Mouse (Mus musculus) monocyte, adult 5-6 weeks (primary cell): ENCODE measurements around the gene Aanat. TPM values are rescaled to one million over a fixed set of nuclear protein-coding genes. Genes with fewer than 3 reads are reported as not detected.

ENCODE experiments used
- ATAC-seq: fragments of 153-309, 156-312 bp; replicated peaks from 2 replicates; pipeline ENCODE4 v1.8.0; 2017; ENCODE audit warnings: mild to moderate bottlenecking; ENCODE audit not compliant: low TSS enrichment, insufficient number of reproducible peaks, severe bottlenecking, poor library complexity, low FRiP score
- total RNA-seq: library from RNA; stranded (forward); fragments of 200-1000, 200-491, 200-594 nt; gene quantifications from 3 replicates; pipeline ENCODE4 v1.2.3, GENCODE M21; 2017

Gene Aanat
- total RNA-seq, 1 experiment from 2014 or later: not detected

DNA sequence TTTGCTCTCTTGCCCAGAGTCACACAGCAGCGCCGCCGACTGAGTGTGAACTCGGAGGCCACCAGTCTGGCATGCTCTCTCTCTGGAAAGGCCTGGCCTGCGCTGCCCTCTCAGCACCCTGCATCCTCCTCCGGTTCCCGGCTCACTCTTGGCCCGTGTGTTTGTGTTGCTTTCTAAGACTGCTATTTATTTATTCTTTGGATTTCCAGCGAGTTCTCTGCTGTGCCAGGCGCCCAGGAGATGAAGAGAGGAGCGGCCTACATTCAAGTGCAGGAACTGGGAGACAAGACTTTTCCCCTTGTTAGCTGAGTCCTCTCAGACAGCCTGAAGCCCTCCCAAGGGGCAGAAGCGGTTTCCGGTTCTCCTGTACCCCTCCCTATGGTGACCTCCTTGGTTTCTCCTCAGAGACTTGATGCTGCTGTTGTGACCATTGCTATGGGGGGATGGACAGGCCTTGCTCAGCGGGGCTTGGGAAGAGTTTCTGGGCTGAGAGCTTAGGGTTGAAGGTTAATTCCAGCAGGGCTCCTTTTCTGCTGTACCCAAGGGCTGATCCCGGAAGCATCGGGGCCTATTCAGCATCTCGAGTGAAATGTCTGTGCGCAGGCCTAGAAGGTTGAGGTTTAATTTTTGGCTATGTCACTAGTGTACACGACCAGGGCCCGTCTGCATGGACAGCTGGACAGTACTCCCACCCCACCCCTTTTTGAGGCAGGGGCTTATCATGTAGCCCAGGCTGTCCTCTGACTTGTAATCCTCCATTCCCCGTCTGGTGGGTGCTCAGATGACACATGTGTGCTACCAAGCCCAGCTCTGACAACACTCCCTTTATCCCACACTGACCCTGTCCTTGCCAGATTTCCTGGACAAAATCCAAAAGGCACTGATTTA is 58.2 kb downstream of the Aanat start:
- ATAC-seq: no peak

DNA sequence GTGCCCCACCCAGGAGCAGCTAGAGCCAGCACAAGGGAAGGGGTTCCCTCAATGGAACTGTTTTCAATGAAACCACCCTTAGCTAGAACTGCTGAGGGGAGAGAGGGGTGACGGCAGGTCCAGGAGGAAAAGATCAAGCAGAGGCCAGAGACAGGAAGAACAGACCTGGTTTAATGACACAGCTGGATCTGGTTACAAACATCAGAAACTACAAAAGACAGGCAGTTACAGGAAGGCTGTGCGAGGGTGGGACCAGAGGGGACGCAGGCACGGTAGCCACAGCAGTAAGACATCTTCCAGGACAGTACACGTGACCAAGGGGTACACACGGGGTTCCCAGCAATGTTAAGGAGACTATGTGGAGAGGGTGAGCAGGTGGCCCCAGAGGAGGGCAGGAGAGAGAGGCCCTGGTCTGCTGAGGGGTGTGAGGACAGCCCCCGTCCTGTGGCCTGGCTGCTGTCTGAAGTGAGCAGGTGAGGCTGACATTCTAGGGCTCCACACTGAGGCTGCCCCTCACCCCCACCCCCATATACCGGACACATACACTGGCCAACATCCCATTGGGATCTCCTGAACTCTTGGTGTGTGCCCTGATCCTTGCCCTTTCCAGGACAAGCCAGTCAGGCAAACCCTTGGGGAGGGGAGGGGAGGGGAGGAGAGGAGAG is 59.3 kb downstream of the Aanat start:
- no peak for ATAC-seq

DNA sequence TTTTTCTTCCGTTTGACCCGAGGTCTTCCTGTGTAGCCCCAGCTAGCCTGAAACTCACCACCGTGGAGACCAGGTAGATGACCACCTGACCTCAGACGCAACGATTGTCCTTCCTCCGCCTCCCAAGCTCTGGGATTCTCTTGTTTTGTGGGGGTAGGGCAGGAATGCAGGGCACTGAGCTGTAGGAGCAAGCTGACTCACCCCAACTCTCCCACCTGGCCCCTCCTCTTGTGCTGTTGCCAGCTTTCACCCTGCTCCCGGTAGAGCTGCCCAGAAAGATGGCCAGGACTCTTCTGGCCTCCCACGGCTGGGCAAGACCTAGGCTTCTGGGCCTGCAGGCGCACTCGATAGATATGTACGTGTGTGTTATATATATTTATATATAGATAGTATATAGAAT is 59.9 kb downstream of the Aanat start:
- no peak for ATAC-seq

DNA sequence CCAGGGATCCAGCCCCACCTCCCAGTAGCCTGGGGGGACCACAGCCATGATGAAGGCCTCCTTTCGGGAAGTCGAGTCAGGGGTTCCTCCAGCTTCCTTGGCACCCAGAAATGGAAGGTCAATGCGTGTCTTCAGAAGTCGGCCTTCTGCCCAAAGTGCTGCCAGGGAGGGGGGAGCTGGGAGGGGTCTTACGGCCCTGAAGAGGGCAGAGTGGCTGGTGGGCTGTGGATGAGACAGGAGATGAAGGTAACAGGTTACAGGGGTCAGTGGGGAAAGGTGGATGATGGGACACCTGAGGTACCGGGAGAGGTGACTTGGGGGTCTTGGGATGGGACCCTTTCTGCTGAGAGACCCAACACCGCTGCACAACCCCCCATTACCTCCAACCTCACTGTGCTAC is 60.5 kb downstream of the Aanat start:
- no peak for ATAC-seq

Other genes starting within 250 kb of the Aanat start
- 8.3 to 42.3 TPM (median 19.1 TPM) in 3 replicates for gene Rnf157, start 173.4 kb upstream of the Aanat start, total RNA-seq
- 55.7 to 125 TPM (median 100.0 TPM) in 3 replicates for gene Ubald2, start 152.3 kb upstream of the Aanat start, total RNA-seq
- 0.85 to 0.95 TPM in 2 of 3 replicates, not detected in the other for gene Qrich2, start 120.2 kb upstream of the Aanat start, total RNA-seq
- 18.0 to 45.7 TPM (median 45.0 TPM) in 3 replicates for gene Prpsap1, start 92.2 kb upstream of the Aanat start, total RNA-seq
- gene Sphk1, start 55.5 kb upstream of the Aanat start, total RNA-seq: not detected in 3 replicates
- 16.3 to 21.9 TPM (median 19.8 TPM) in 3 replicates for gene Ube2o, start 5.0 kb upstream of the Aanat start, total RNA-seq
- gene Rhbdf2, start 40.6 kb downstream of the Aanat start, total RNA-seq: 14.1 to 16.7 TPM (median 15.1 TPM) in 3 replicates
- gene Prcd, start 67.1 kb downstream of the Aanat start, total RNA-seq: not detected in 3 replicates
- 0.29 TPM in 1 of 3 replicates, not detected in the others for gene Cygb, start 67.9 kb downstream of the Aanat start, total RNA-seq
- not detected in 3 replicates for gene St6galnac1, start 189.1 kb downstream of the Aanat start, total RNA-seq
- 0.58 to 0.64 TPM in 2 of 3 replicates, not detected in the other for gene Mxra7, start 241.6 kb downstream of the Aanat start, total RNA-seq